Mouse (Mus musculus) CH12.LX (cell line): Measurements from ENCODE around the gene Smco2. TPM values are rescaled to one million over a fixed set of nuclear protein-coding genes. Genes with fewer than 3 reads are reported as not detected.

Source experiments
- DNase-seq: peaks from one replicate; pipeline ENCODE4 v3.0.0-alpha.2; 2013; ENCODE audit errors: extremely low read depth
- H3K27ac ChIP-seq: 2 replicates; pipeline ENCODE4 v1.5.1; 2012; ENCODE audit warnings: low read depth, mild to moderate bottlenecking, control low read depth, moderate library complexity; ENCODE audit not compliant: insufficient read depth
- H3K27me3 ChIP-seq: replicated peaks from 2 replicates; pipeline ENCODE3; 2012; ENCODE audit warnings: inconsistent platforms
- H3K36me3 ChIP-seq, 2 experiments: replicated peaks in 1 of 2; 2 replicates each; pipeline versions ENCODE3 to v1.6.1; 2012; ENCODE audit warnings: inconsistent platforms in 1 of 2, low read length in 1 of 2, mild to moderate bottlenecking in 1 of 2, mixed read lengths in 1 of 2, moderate library complexity in 1 of 2; ENCODE audit not compliant: control insufficient read depth in 1 of 2, insufficient read depth in 1 of 2
- H3K4me1 ChIP-seq, 2 experiments: 2 replicates each; pipeline ENCODE4 v1.6.1; 2012; ENCODE audit warnings: inconsistent platforms in 1 of 2, moderate library complexity in 1 of 2; ENCODE audit not compliant: insufficient read depth in 2 of 2, control insufficient read depth in 1 of 2
- H3K4me2 ChIP-seq: 2 replicates; pipeline ENCODE4 v1.6.1; 2012; ENCODE audit warnings: low read depth, mild to moderate bottlenecking, control low read depth; ENCODE audit not compliant: poor library complexity, insufficient read depth, severe bottlenecking
- H3K4me3 ChIP-seq, 3 experiments: fragments of 150-350 bp in 1 of 3; sonication (generic) in 1 of 3; replicated peaks in 1 of 3; 2 replicates each; pipeline versions ENCODE3 to v1.5.1; 2011 to 2012; ENCODE audit warnings: low read depth in 2 of 3, low read length in 2 of 3, mild to moderate bottlenecking in 2 of 3, moderate library complexity in 2 of 3, control low read depth in 1 of 3, improper control_type of control experiment in 1 of 3, inconsistent platforms in 1 of 3, mixed read lengths in 1 of 3; ENCODE audit not compliant: poor library complexity in 1 of 3
- H3K79me2 ChIP-seq: replicated peaks from 2 replicates; pipeline ENCODE4 v1.6.1; 2012; ENCODE audit warnings: mild to moderate bottlenecking, moderate library complexity; ENCODE audit not compliant: control insufficient read depth, poor library complexity, insufficient read depth, severe bottlenecking; ENCODE audit errors: extremely low read depth
- H3K9ac ChIP-seq: 2 replicates; pipeline ENCODE4 v1.6.1; 2012; ENCODE audit warnings: low read depth, mild to moderate bottlenecking, control low read depth, moderate library complexity; ENCODE audit not compliant: insufficient read depth
- H3K9me3 ChIP-seq: replicated peaks from 2 replicates; pipeline ENCODE3; 2012; ENCODE audit warnings: low read length, inconsistent platforms, mixed read lengths
- ELF1 ChIP-seq: IDR thresholded peaks from 2 replicates; pipeline ENCODE4 v1.6.1; 2014; ENCODE audit warnings: low read depth, mild to moderate bottlenecking, inconsistent platforms, low read length, improper control_type of control experiment
- ETS1 ChIP-seq: conservative IDR thresholded peaks from 2 replicates; pipeline ENCODE4 v1.6.1; 2012; ENCODE audit warnings: low read depth, mild to moderate bottlenecking, inconsistent platforms, low read length, improper control_type of control experiment, moderate library complexity
- GABPA ChIP-seq: IDR thresholded peaks from 2 replicates; pipeline ENCODE4 v1.6.1; 2012; ENCODE audit warnings: low read depth, low read length, improper control_type of control experiment, inconsistent platforms; ENCODE audit not compliant: insufficient replicate concordance
- HCFC1 ChIP-seq: IDR thresholded peaks from 2 replicates; pipeline ENCODE4 v1.6.1; 2012; ENCODE audit warnings: low read depth, mild to moderate bottlenecking, inconsistent platforms, low read length, improper control_type of control experiment
- JUND ChIP-seq: conservative IDR thresholded peaks from 2 replicates; pipeline ENCODE4 v1.6.1; 2011; ENCODE audit warnings: low read depth, low read length, improper control_type of control experiment
- KAT2A ChIP-seq: IDR thresholded peaks from 2 replicates; pipeline ENCODE4 v1.6.1; 2012; ENCODE audit warnings: low read length, improper control_type of control experiment, inconsistent platforms; ENCODE audit not compliant: insufficient replicate concordance
- POLR2A ChIP-seq: IDR thresholded peaks from 2 replicates; pipeline ENCODE4 v1.6.1; 2011; ENCODE audit warnings: low read depth, mild to moderate bottlenecking, improper control_type of control experiment, low read length
- SIN3A ChIP-seq: IDR thresholded peaks from 2 replicates; pipeline ENCODE4 v1.6.1; 2012; ENCODE audit warnings: low read length, improper control_type of control experiment, inconsistent platforms
- TCF12 ChIP-seq: IDR thresholded peaks from 2 replicates; pipeline ENCODE4 v1.6.1; 2014; ENCODE audit warnings: low read depth, mild to moderate bottlenecking, inconsistent platforms, low read length, improper control_type of control experiment
- UBTF ChIP-seq: IDR thresholded peaks from 2 replicates; pipeline ENCODE4 v1.6.1; 2012; ENCODE audit warnings: low read depth, mild to moderate bottlenecking, inconsistent platforms, low read length, improper control_type of control experiment, moderate library complexity
- USF2 ChIP-seq: conservative IDR thresholded peaks from 2 replicates; pipeline ENCODE4 v1.6.1; 2011; ENCODE audit warnings: low read depth, low read length, improper control_type of control experiment
- ZKSCAN1 ChIP-seq: IDR thresholded peaks from 2 replicates; pipeline ENCODE4 v1.6.1; 2012; ENCODE audit warnings: low read depth, inconsistent platforms, low read length, improper control_type of control experiment, borderline replicate concordance
- ZMIZ1 ChIP-seq: IDR thresholded peaks from 2 replicates; pipeline ENCODE4 v1.6.1; 2012; ENCODE audit warnings: low read depth, mild to moderate bottlenecking, inconsistent platforms, low read length, improper control_type of control experiment
- dilution Hi-C: fragments of 300-500 bp; cut with MboI; formaldehyde crosslinking; loops from 2 replicates; pipeline ENCODE4 v1.14.3; 2020; ENCODE audit warnings: low sequenced_read_pairs; ENCODE audit not compliant: extremely low pct_unique_long_range_greater_than_20kb, extremely low pct_ligation_motif_present
- in situ Hi-C: fragments of 300-500 bp; cut with MboI; formaldehyde crosslinking; loops from 3 replicates; pipeline ENCODE4 v1.14.3; 2019; ENCODE audit warnings: low sequenced_read_pairs, low pct_ligation_motif_present, low pct_unique_long_range_greater_than_20kb, mixed read lengths
- polyA plus RNA-seq: library from polyadenylated mRNA; unstranded; fragments of >175 nt; gene quantifications from 2 replicates; pipeline ENCODE4 v1.2.1, GENCODE M21; 2012; ENCODE audit warnings: low read depth; ENCODE audit not compliant: insufficient read length
- total RNA-seq, 2 experiments: library from RNA; depleted of rRNA; stranded (reverse); fragments of 300-350 nt in 1 of 2; fragments of >200 nt in 1 of 2; gene quantifications; 2 replicates each; pipeline ENCODE4 v1.2.3; 2012 to 2014

The Smco2 gene
- total and polyA plus RNA-seq, 3 experiments: not detected

GRCm38 (mm10) chr6:146888660-146889490, 39.0 kb downstream of the Smco2 start:
- Histone ChIP-seq H3K27me3 (no peaks in the 10 kb centered on the region), H3K36me3 (no peaks in the 10 kb centered on the region)
- TF ChIP-seq ZMIZ1: no peak
- no peak for TF ChIP-seq ELF1
- no peak for TF ChIP-seq ETS1
- no peak for TF ChIP-seq SIN3A
- no peak for TF ChIP-seq POLR2A
- TF ChIP-seq, all 38 proteins: peak for 0
- DNase-seq: no peak
- peaks cover 6 to 47% of the 10 kb centered on the region in 2 experiments; a peak in 3 of 4 replicates for H3K4me1 ChIP-seq
- H3K79me2 ChIP-seq: no peaks in the 10 kb centered on the region; the same call in 1 of the 2 replicates
- peak overlapping the region; percentile 79 to 84 (median 83) for H3K4me3 ChIP-seq
- in situ Hi-C loops (no loop called here), dilution Hi-C loops (no loop called here)
- no peaks in the 10 kb centered on the region for H3K9me3 ChIP-seq
- H3K9ac ChIP-seq: peak overlapping the region; percentile 77
- peak overlapping the region; percentile 67 for H3K4me2 ChIP-seq
- H3K27ac ChIP-seq: no peak overlapping the region

GRCm38 (mm10) chr6:146890215-146890614, 40.3 kb downstream of the Smco2 start:
- H3K4me2 ChIP-seq: peak overlapping the region; percentile 46
- no peaks in the 10 kb centered on the region for H3K36me3 ChIP-seq
- no peak for TF ChIP-seq UBTF
- TF ChIP-seq GABPA: no peak
- TF ChIP-seq USF2: no peak
- no peak for TF ChIP-seq HCFC1
- TF ChIP-seq TCF12: no peak
- no peak overlapping the region for H3K27ac ChIP-seq
- peak overlapping the region in 1 of 3 experiments; percentile 84 for H3K4me3 ChIP-seq
- in situ Hi-C loops: no loop called here
- peaks cover 10 to 55% of the 10 kb centered on the region in 2 experiments; a peak in 3 of 4 replicates for H3K4me1 ChIP-seq
- dilution Hi-C loops: no loop called here
- H3K79me2 ChIP-seq: no peaks in the 10 kb centered on the region; the same call in 1 of the 2 replicates
- H3K9me3 ChIP-seq: no peaks in the 10 kb centered on the region
- no peak for DNase-seq
- no peaks in the 10 kb centered on the region for H3K27me3 ChIP-seq
- no peak overlapping the region; the same call in 1 of the 2 replicates for H3K9ac ChIP-seq

- no peak overlapping the region; the same call in 1 of the 2 replicates for H3K9ac ChIP-seq
- H3K4me1 ChIP-seq: peaks cover 10 to 55% of the 10 kb centered on the region in 2 experiments; a peak in 3 of 4 replicates
- H3K9me3 ChIP-seq: no peaks in the 10 kb centered on the region
- H3K27me3 ChIP-seq: no peaks in the 10 kb centered on the region
- no peak for DNase-seq
- H3K27ac ChIP-seq: no peak overlapping the region
- H3K4me2 ChIP-seq: peak overlapping the region; percentile 46
- H3K36me3 ChIP-seq: no peaks in the 10 kb centered on the region
- no peaks in the 10 kb centered on the region; the same call in 1 of the 2 replicates for H3K79me2 ChIP-seq
- dilution Hi-C loops (no loop called here), in situ Hi-C loops (no loop called here)
- TF ChIP-seq KAT2A: no peak
- TF ChIP-seq ZKSCAN1: no peak
- TF ChIP-seq JUND: no peak
- peak overlapping the region in 1 of 3 experiments; percentile 24 for H3K4me3 ChIP-seq
Observed at GRCm38 (mm10) chr6:146890633-146891032, 40.7 kb downstream of the Smco2 start.
